Mouse (Mus musculus): ENCODE data around the gene Tpcn1. TPM values are rescaled to one million over a fixed set of nuclear protein-coding genes. Genes with fewer than 3 reads are reported as not detected.

The Tpcn1 gene
- polyA plus RNA-seq, 1 experiment from 2014 or later: 15.1 TPM

Other genes with a start within 250 kb of the Tpcn1 start
- gene Lhx5, start 157.0 kb downstream of the Tpcn1 start, polyA plus RNA-seq (2016; fragmentation: Nextera tagmentation; extraction: Ambion mirVana): 23.8 and 26.6 TPM in 2 replicates
- gene Sdsl, start 115.9 kb downstream of the Tpcn1 start, polyA plus RNA-seq (2016; fragmentation: Nextera tagmentation; extraction: Ambion mirVana): 4.5 and 5.1 TPM in 2 replicates
- not detected in 2 replicates for gene Sds, start 112.1 kb downstream of the Tpcn1 start, polyA plus RNA-seq (2016; fragmentation: Nextera tagmentation; extraction: Ambion mirVana)
- gene Plbd2, start 85.0 kb downstream of the Tpcn1 start, polyA plus RNA-seq (2016; fragmentation: Nextera tagmentation; extraction: Ambion mirVana): 25.9 and 26.6 TPM in 2 replicates
- gene Slc8b1, start 77.5 kb downstream of the Tpcn1 start, polyA plus RNA-seq (2016; fragmentation: Nextera tagmentation; extraction: Ambion mirVana): 2.3 and 2.8 TPM in 2 replicates
- 1.3 and 1.4 TPM in 2 replicates for gene Iqcd, start 343 bp upstream of the Tpcn1 start, polyA plus RNA-seq (2016; fragmentation: Nextera tagmentation; extraction: Ambion mirVana)
- 13.6 and 16.6 TPM in 2 replicates for gene Rita1, start 23.9 kb upstream of the Tpcn1 start, polyA plus RNA-seq (2016; fragmentation: Nextera tagmentation; extraction: Ambion mirVana)
- gene Ddx54, start 24.1 kb upstream of the Tpcn1 start, polyA plus RNA-seq (2016; fragmentation: Nextera tagmentation; extraction: Ambion mirVana): 50.7 and 52.6 TPM in 2 replicates
- gene Cfap73, start 45.6 kb upstream of the Tpcn1 start, polyA plus RNA-seq (2016; fragmentation: Nextera tagmentation; extraction: Ambion mirVana): 0.28 TPM in 1 of 2 replicates, not detected in the other
- 0.17 and 0.20 TPM in 2 replicates for gene Rasal1, start 60.1 kb upstream of the Tpcn1 start, polyA plus RNA-seq (2016; fragmentation: Nextera tagmentation; extraction: Ambion mirVana)
- gene Dtx1, start 123.3 kb upstream of the Tpcn1 start, polyA plus RNA-seq (2016; fragmentation: Nextera tagmentation; extraction: Ambion mirVana): 17.1 and 18.1 TPM in 2 replicates
- gene Oas2, start 161.2 kb upstream of the Tpcn1 start, polyA plus RNA-seq (2016; fragmentation: Nextera tagmentation; extraction: Ambion mirVana): 0.10 and 0.17 TPM in 2 replicates
- 0.09 and 0.12 TPM in 2 replicates for gene Oas3, start 189.0 kb upstream of the Tpcn1 start, polyA plus RNA-seq (2016; fragmentation: Nextera tagmentation; extraction: Ambion mirVana)
- 0.10 TPM in 1 of 2 replicates, not detected in the other for gene Oas1e, start 206.9 kb upstream of the Tpcn1 start, polyA plus RNA-seq (2016; fragmentation: Nextera tagmentation; extraction: Ambion mirVana)
- gene Oas1c, start 223.8 kb upstream of the Tpcn1 start, polyA plus RNA-seq (2016; fragmentation: Nextera tagmentation; extraction: Ambion mirVana): 0.49 and 0.51 TPM in 2 replicates

All from forebrain, embryonic 12.5 days (tissue).